Mouse (Mus musculus): ENCODE data around the gene Klk5.

GRCm38 (mm10) chr7:43882346-43882745 is 40.6 kb downstream of the Klk5 start:
- TF ChIP-seq CTCF (IDR thresholded peaks at IDR 0.05; ENCODE audit: borderline replicate concordance, extremely low read depth, insufficient read depth, insufficient read length) (no peak), POLR2A (IDR thresholded peaks at IDR 0.05; ENCODE audit: borderline replicate concordance, extremely low read depth, insufficient read depth, insufficient read length, poor library complexity, severe bottlenecking) (no peak)

Measured in brain, embryonic 14.5 days (tissue).